In genomic region chr7:125214036-125214435, GRCm38 (mm10) we compare ENCODE assay signal across 28 mouse cellular contexts.
"Had no signal": no experiment of that assay in that cellular context is flagged by ENCODE, and none has a peak within 500 bp of the region (broad histone marks: within the 10 kb centered on the region; RNA-seq: fewer than 3 reads in every experiment).

No protein-coding gene starts in this region.

- H3K9me3 ChIP-seq: heart, embryonic 12.5 days; heart, embryonic 13.5 days; heart, embryonic 15.5 days; hindbrain, embryonic 10.5 days; hindbrain, embryonic 12.5 days; hindbrain, embryonic 13.5 days; hindbrain, embryonic 15.5 days; intestine, embryonic 15.5 days; kidney, embryonic 15.5 days had no signal

- H3K27me3 ChIP-seq: heart, embryonic 13.5 days; heart, embryonic 15.5 days; hindbrain, embryonic 12.5 days; hindbrain, embryonic 13.5 days; hindbrain, embryonic 15.5 days; intestine, embryonic 15.5 days; kidney, embryonic 15.5 days had no signal

- H3K4me1 ChIP-seq: heart, embryonic 12.5 days; heart, embryonic 13.5 days; heart, embryonic 15.5 days; hindbrain, embryonic 12.5 days; hindbrain, embryonic 15.5 days; intestine, embryonic 15.5 days; kidney, embryonic 15.5 days had no signal

- H3K27ac ChIP-seq: heart, embryonic 13.5 days; heart, embryonic 15.5 days; hindbrain, embryonic 10.5 days; hindbrain, embryonic 12.5 days; hindbrain, embryonic 13.5 days; hindbrain, embryonic 14.5 days; hindbrain, embryonic 15.5 days; hindbrain, postnatal 0 days; intestine, embryonic 15.5 days; kidney, embryonic 15.5 days; kidney, postnatal 0 days; layer of hippocampus, adult 2 months; left cerebral cortex, adult 2 months had no signal

- DNase-seq: heart, postnatal 10 days; heart, postnatal 14 days; heart, postnatal 4 days; kidney, adult 11 months; kidney, adult 18-20 months; kidney, adult 2 months; kidney, adult 8-10 months; kidney, adult 9 months; kidney, postnatal 10 days; kidney, postnatal 14 days; kidney, postnatal 25 days; kidney, postnatal 36 days; layer of hippocampus, adult 9-11 months; layer of hippocampus, postnatal 36 days had no signal

- H3K36me3 ChIP-seq: heart, embryonic 12.5 days; heart, embryonic 13.5 days; heart, embryonic 15.5 days; hindbrain, embryonic 10.5 days; hindbrain, embryonic 12.5 days; hindbrain, embryonic 13.5 days; hindbrain, embryonic 15.5 days; intestine, embryonic 15.5 days; kidney, embryonic 15.5 days had no signal

- H3K4me3 ChIP-seq: heart, embryonic 12.5 days; heart, embryonic 13.5 days; heart, embryonic 15.5 days; hindbrain, embryonic 10.5 days; hindbrain, embryonic 12.5 days; hindbrain, embryonic 13.5 days; hindbrain, embryonic 15.5 days; intestine, embryonic 15.5 days; kidney, embryonic 15.5 days; layer of hippocampus, adult 2 months; left cerebral cortex, adult 2 months had no signal
